Comparison of ENCODE assay signal across 8 mouse cellular contexts in the genomic region with DNA sequence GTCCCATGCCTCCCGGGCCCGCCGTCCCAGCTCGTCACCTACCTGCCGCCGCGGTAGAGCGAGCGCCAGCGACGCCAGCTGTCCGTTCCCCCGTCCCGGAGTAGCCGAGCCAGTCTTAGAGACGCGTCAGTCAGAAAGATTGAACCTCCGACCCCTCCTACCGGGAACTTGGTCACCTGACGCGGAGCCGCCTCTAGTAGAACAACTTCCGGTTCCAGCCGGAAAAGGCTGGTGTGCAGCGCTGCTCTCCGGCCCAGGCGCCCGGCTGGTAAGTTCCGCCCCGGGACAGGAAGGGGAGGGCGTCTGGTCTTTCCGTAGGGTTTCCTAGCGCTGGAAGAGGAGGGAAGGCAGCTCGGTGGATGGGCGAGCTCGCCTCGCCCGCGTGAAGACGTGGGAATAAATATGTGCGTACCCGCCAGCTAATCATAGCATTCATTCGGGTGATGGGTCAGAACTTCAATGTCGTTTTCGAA. TPM values are rescaled to one million over a fixed set of nuclear protein-coding genes. Genes with fewer than 3 reads are reported as not detected.
DNase-seq lines count a peak whose midpoint lies in the region; ATAC-seq and TF ChIP-seq lines count a peak whose summit lies in the region.

Rnf185 (minus strand) TSS at position 197 of the 473 bp plus-strand sequence.

- H3K79me2 ChIP-seq in CH12.LX (replicated peaks; ENCODE audit: control insufficient read depth, extremely low read depth, insufficient read depth, poor library complexity, severe bottlenecking), result peaks cover 36% of the 10 kb centered on the region

- peak; percentile 98 for DNase-seq in CH12.LX (ENCODE audit: extremely low read depth)
- DNase-seq in c-Kit-positive CD71-positive TER-119-negative erythroid progenitor cells, embryonic 14.5 days (ENCODE audit: low read depth), result peak; percentile 93
- DNase-seq in forebrain, embryonic 11.5 days (ENCODE audit: low spot score), result peak; percentile 96
- peak; percentile 96 to 97 for DNase-seq in kidney, postnatal 36 days
- peak; percentile 95 for DNase-seq in telencephalon, adult 2 months (ENCODE audit: low read depth, low spot score)

- peak within 1 kb of the TSS; percentile 42 for H3K27ac ChIP-seq in CH12.LX (ENCODE audit: insufficient read depth, low read depth)
- peak within 1 kb of the TSS; percentile 66 for H3K27ac ChIP-seq in forebrain, embryonic 11.5 days (ENCODE audit: low read depth, low read length)
- peak within 1 kb of the TSS; percentile 87 for H3K27ac ChIP-seq in heart, embryonic 16.5 days (ENCODE audit: low read length)
- H3K27ac ChIP-seq in liver, embryonic 15.5 days (replicated peaks), result peak within 1 kb of the TSS; percentile 80
- H3K27ac ChIP-seq in neural tube, embryonic 12.5 days, result peak within 1 kb of the TSS; percentile 60

- peaks cover 3 to 29% of the 10 kb centered on the region in 2 experiments for H3K4me1 ChIP-seq in CH12.LX (ENCODE audit: control insufficient read depth in 1 of 2, insufficient read depth in 2 of 2)
- H3K4me1 ChIP-seq in forebrain, embryonic 11.5 days (replicated peaks; ENCODE audit: control insufficient read depth, insufficient read depth, low read length), result no peaks in the 10 kb centered on the region
- H3K4me1 ChIP-seq in heart, embryonic 16.5 days (ENCODE audit: control insufficient read depth, insufficient read depth, low read length), result peaks cover 14% of the 10 kb centered on the region
- H3K4me1 ChIP-seq in liver, embryonic 15.5 days (replicated peaks), result peaks cover 32% of the 10 kb centered on the region
- H3K4me1 ChIP-seq in neural tube, embryonic 12.5 days, result peaks cover 15% of the 10 kb centered on the region

- TF ChIP-seq CTCF in CH12.LX (conservative IDR thresholded peaks at IDR 0.05 in 1 of 2, IDR thresholded peaks at IDR 0.05 in 1 of 2; ENCODE audit: low read depth in 2 of 2, low read length in 2 of 2), result no peak

- in situ Hi-C loops in CH12.LX (cut with MboI; ENCODE audit: low pct_ligation_motif_present, low pct_unique_long_range_greater_than_20kb, low sequenced_read_pairs), result no loop called here

- TF ChIP-seq POLR2A in CH12.LX (IDR thresholded peaks at IDR 0.05; ENCODE audit: low read depth, low read length), result peak; percentile 97

- H3K27me3 ChIP-seq in CH12.LX (replicated peaks), result no peaks in the 10 kb centered on the region
- no peaks in the 10 kb centered on the region for H3K27me3 ChIP-seq in forebrain, embryonic 11.5 days (ENCODE audit: control insufficient read depth, insufficient read depth, low read length)
- H3K27me3 ChIP-seq in heart, embryonic 16.5 days (ENCODE audit: control insufficient read depth, insufficient read depth, low read length), result no peaks in the 10 kb centered on the region
- no peaks in the 10 kb centered on the region for H3K27me3 ChIP-seq in liver, embryonic 15.5 days
- no peaks in the 10 kb centered on the region for H3K27me3 ChIP-seq in neural tube, embryonic 12.5 days (replicated peaks)

- peak within 1 kb of the TSS; percentile 99 for H3K4me2 ChIP-seq in CH12.LX (ENCODE audit: insufficient read depth, low read depth, poor library complexity, severe bottlenecking)
- H3K4me2 ChIP-seq in forebrain, embryonic 11.5 days (ENCODE audit: low read depth, low read length, severe bottlenecking), result peak within 1 kb of the TSS; percentile 93
- H3K4me2 ChIP-seq in heart, embryonic 16.5 days (ENCODE audit: low read depth, low read length), result peak within 1 kb of the TSS; percentile 74
- peak within 1 kb of the TSS; percentile 88 for H3K4me2 ChIP-seq in liver, embryonic 15.5 days
- H3K4me2 ChIP-seq in neural tube, embryonic 12.5 days (replicated peaks), result peak within 1 kb of the TSS; percentile 93

- ATAC-seq in forebrain, embryonic 11.5 days (replicated peaks; ENCODE audit: low FRiP score), result peak; percentile 96
- peak; percentile 97 for ATAC-seq in heart, embryonic 16.5 days (replicated peaks; ENCODE audit: extremely low read depth, insufficient read depth, low FRiP score)
- ATAC-seq in liver, embryonic 15.5 days (ENCODE audit: insufficient read depth), result peak; percentile 98
- peak; percentile 97 for ATAC-seq in neural tube, embryonic 12.5 days (ENCODE audit: low FRiP score, low read depth)

- TF ChIP-seq EP300 in CH12.LX (IDR thresholded peaks at IDR 0.05; ENCODE audit: low read length), result no peak

- WGBS in forebrain, embryonic 11.5 days, result under 1% methylated on average over 45 of the region's 45 CpGs
- 0% methylated on average over 45 of the region's 45 CpGs for WGBS in heart, embryonic 16.5 days
- WGBS in liver, embryonic 15.5 days (ENCODE audit: insufficient replicate concordance), result 0% methylated on average over 45 of the region's 45 CpGs
- under 1% methylated on average over 45 of the region's 45 CpGs for WGBS in neural tube, embryonic 12.5 days

- peak within 1 kb of the TSS; percentile 66 to 88 (median 87) for H3K4me3 ChIP-seq in CH12.LX (replicated peaks in 1 of 3; ENCODE audit: low read depth in 2 of 3, low read length in 2 of 3, poor library complexity in 1 of 3)
- peak within 1 kb of the TSS; percentile 73 for H3K4me3 ChIP-seq in forebrain, embryonic 11.5 days (ENCODE audit: low read depth, low read length)
- peak within 1 kb of the TSS; percentile 69 for H3K4me3 ChIP-seq in heart, embryonic 16.5 days (ENCODE audit: low read length)
- peak within 1 kb of the TSS; percentile 71 for H3K4me3 ChIP-seq in liver, embryonic 15.5 days (replicated peaks)
- H3K4me3 ChIP-seq in neural tube, embryonic 12.5 days, result peak within 1 kb of the TSS; percentile 73

- H3K9ac ChIP-seq in CH12.LX (ENCODE audit: insufficient read depth, low read depth), result peak within 1 kb of the TSS; percentile 88
- peak within 1 kb of the TSS; percentile 84 for H3K9ac ChIP-seq in forebrain, embryonic 11.5 days (ENCODE audit: low read length)
- H3K9ac ChIP-seq in heart, embryonic 16.5 days (ENCODE audit: low read length), result peak within 1 kb of the TSS; percentile 81
- H3K9ac ChIP-seq in liver, embryonic 15.5 days, result peak within 1 kb of the TSS; percentile 66
- peak within 1 kb of the TSS; percentile 69 for H3K9ac ChIP-seq in neural tube, embryonic 12.5 days

- dilution Hi-C loops in CH12.LX (cut with MboI; ENCODE audit: extremely low pct_ligation_motif_present, extremely low pct_unique_long_range_greater_than_20kb, low sequenced_read_pairs), result no loop called here

- TF ChIP-seq RAD21 in CH12.LX (IDR thresholded peaks at IDR 0.05; ENCODE audit: low read depth, low read length), result no peak

- peaks cover 6 to 37% of the 10 kb centered on the region in 2 experiments for H3K36me3 ChIP-seq in CH12.LX (replicated peaks in 1 of 2; ENCODE audit: control insufficient read depth in 1 of 2, insufficient read depth in 1 of 2, low read length in 1 of 2)
- no peaks in the 10 kb centered on the region; the same call in 1 of the 2 replicates for H3K36me3 ChIP-seq in forebrain, embryonic 11.5 days (ENCODE audit: control insufficient read depth, insufficient read depth, low read length)
- no peaks in the 10 kb centered on the region for H3K36me3 ChIP-seq in heart, embryonic 16.5 days (ENCODE audit: control insufficient read depth, insufficient read depth)
- H3K36me3 ChIP-seq in liver, embryonic 15.5 days (replicated peaks), result 0 out of 2 replicates have a peak, but pooled peaks cover 11% of the 10 kb centered on the region
- H3K36me3 ChIP-seq in neural tube, embryonic 12.5 days, result peaks cover 6% of the 10 kb centered on the region; the same call in 1 of the 2 replicates

- no peaks in the 10 kb centered on the region for H3K9me3 ChIP-seq in CH12.LX (replicated peaks; ENCODE audit: low read length)
- no peaks in the 10 kb centered on the region for H3K9me3 ChIP-seq in forebrain, embryonic 11.5 days (ENCODE audit: control insufficient read depth, low read length)
- H3K9me3 ChIP-seq in heart, embryonic 16.5 days (replicated peaks; ENCODE audit: control insufficient read depth, low read length), result no peaks in the 10 kb centered on the region
- H3K9me3 ChIP-seq in liver, embryonic 15.5 days (replicated peaks), result no peaks in the 10 kb centered on the region
- no peaks in the 10 kb centered on the region for H3K9me3 ChIP-seq in neural tube, embryonic 12.5 days

TF ChIP-seq in CH12.LX, 34 proteins besides CTCF, POLR2A, EP300 and RAD21 (continues in another document):
- TF ChIP-seq NELFE (IDR thresholded peaks at IDR 0.05; ENCODE audit: low read depth, low read length) (peak; percentile 95), HCFC1 (IDR thresholded peaks at IDR 0.05; ENCODE audit: low read depth, low read length) (peak; percentile 93), NRF1 (IDR thresholded peaks at IDR 0.05; ENCODE audit: low read depth, low read length) (peak; percentile 59), USF1 (IDR thresholded peaks at IDR 0.05; ENCODE audit: low read depth, low read length) (peak; percentile 97), JUN (IDR thresholded peaks at IDR 0.05; ENCODE audit: insufficient read depth, low read depth, low read length) (no peak), PAX5 (IDR thresholded peaks at IDR 0.05; ENCODE audit: low read length) (no peak), ETS1 (conservative IDR thresholded peaks at IDR 0.05; ENCODE audit: low read depth, low read length) (no peak; the same call in none of the 2 replicates), ZC3H11A (IDR thresholded peaks at IDR 0.05; ENCODE audit: low read depth, low read length) (no peak), ZMIZ1 (IDR thresholded peaks at IDR 0.05; ENCODE audit: low read depth, low read length) (peak; percentile 87; the same call in 1 of the 2 replicates), SIN3A (IDR thresholded peaks at IDR 0.05; ENCODE audit: low read length) (peak; percentile 95), MAZ (IDR thresholded peaks at IDR 0.05; ENCODE audit: low read depth, low read length) (peak; percentile 93; the same call in 1 of the 2 replicates), BHLHE40 (IDR thresholded peaks at IDR 0.05; ENCODE audit: low read depth, low read length) (peak; percentile 93), TBP (conservative IDR thresholded peaks at IDR 0.05; ENCODE audit: low read depth, low read length) (peak; percentile 74), CHD1 (IDR thresholded peaks at IDR 0.05; ENCODE audit: low read depth, low read length) (peak; percentile 87; the same call in 1 of the 2 replicates), ZNF384 (IDR thresholded peaks at IDR 0.05; ENCODE audit: low read depth, low read length) (no peak; the same call in 1 of the 2 replicates), E2F4 (IDR thresholded peaks at IDR 0.05; ENCODE audit: insufficient replicate concordance, low read depth, low read length) (no peak), SMC3 (IDR thresholded peaks at IDR 0.05; ENCODE audit: low read depth, low read length) (no peak)

RNA-seq across cellular contexts. Expression of gene Rnf185, which starts in this region (rescaled TPM):
- 15.6 and 15.7 TPM in 2 replicates for total RNA-seq in CH12.LX (2012; rRNA removed)
- total RNA-seq in CH12.LX (2014; rRNA removed), result 22.7 and 26.4 TPM in 2 replicates
- 25.3 and 26.7 TPM in 2 replicates for polyA plus RNA-seq in CH12.LX (2012; ENCODE audit: insufficient read length, low read depth)
- 45.9 and 47.5 TPM in 2 replicates for polyA plus RNA-seq in forebrain, embryonic 11.5 days (2014; fragmentation: Nextera tagmentation; extraction: Ambion mirVana)
- 30.6 and 31.9 TPM in 2 replicates for polyA plus RNA-seq in heart, embryonic 16.5 days (2015; fragmentation: Nextera tagmentation; extraction: Ambion mirVana)
- polyA plus RNA-seq in liver, embryonic 15.5 days (2015; fragmentation: Nextera tagmentation; extraction: Ambion mirVana), result 7.5 and 9.2 TPM in 2 replicates
- 40.7 and 43.9 TPM in 2 replicates for polyA plus RNA-seq in neural tube, embryonic 12.5 days (2016; fragmentation: Nextera tagmentation; extraction: Ambion mirVana)

Comparison
In these comparisons a context has a peak if more than half of its experiments do, and no peak if none do; other contexts are left out.
1. Peak in every context shown above with its lines: DNase-seq, ATAC-seq, H3K4me3 ChIP-seq and H3K27ac ChIP-seq.